Mouse (Mus musculus) hindbrain, postnatal 0 days (tissue): Measurements from ENCODE around the gene Ero1lb. TPM values are rescaled to one million over a fixed set of nuclear protein-coding genes. Genes with fewer than 3 reads are reported as not detected.
"Not testable (repeated sequence)": the region's sequence is repeated elsewhere in the genome, so short reads cannot be mapped to it uniquely, and the experiment has no call there.

ENCODE experiments used
- ATAC-seq: fragments of 200-750 bp; cut with Nextera tagmentation; 2 replicates; pipeline ENCODE4 v1.8.0; 2017; ENCODE audit warnings: mild to moderate bottlenecking, moderate TSS enrichment, moderate library complexity
- DNase-seq: peaks from one replicate; pipeline ENCODE4 v3.0.0-alpha.2; 2015; ENCODE audit warnings: low spot score
- H3K27ac ChIP-seq: fragments of 300-500 bp; sonication (generic); 2 replicates; pipeline ENCODE4 v1.5.1; 2014; ENCODE audit warnings: mild to moderate bottlenecking
- H3K27me3 ChIP-seq: fragments of 300-500 bp; sonication (generic); 2 replicates; pipeline ENCODE4 v1.6.1; 2014; ENCODE audit warnings: low read length, mixed read lengths; ENCODE audit not compliant: insufficient read depth
- H3K36me3 ChIP-seq: fragments of 300-500 bp; sonication (generic); 2 replicates; pipeline ENCODE4 v1.6.1; 2014; ENCODE audit warnings: low read length, mixed read lengths; ENCODE audit not compliant: insufficient read depth
- H3K4me1 ChIP-seq: fragments of 300-500 bp; sonication (generic); 2 replicates; pipeline ENCODE4 v1.6.1; 2014; ENCODE audit warnings: antibody characterized with exemption, low read length, mixed read lengths; ENCODE audit not compliant: insufficient read depth
- H3K4me2 ChIP-seq: fragments of 300-500 bp; sonication (generic); 2 replicates; pipeline ENCODE4 v1.6.1; 2014; ENCODE audit warnings: low read depth, mild to moderate bottlenecking, low read length, moderate library complexity, mixed read lengths
- H3K4me3 ChIP-seq: fragments of 300-500 bp; sonication (generic); 2 replicates; pipeline ENCODE4 v1.5.1; 2014; ENCODE audit warnings: low read length
- H3K9ac ChIP-seq: fragments of 300-500 bp; sonication (generic); replicated peaks from 2 replicates; pipeline ENCODE4 v1.6.1; 2014; ENCODE audit warnings: mild to moderate bottlenecking, low read length, moderate library complexity, mixed read lengths
- H3K9me3 ChIP-seq: fragments of 300-500 bp; sonication (generic); 2 replicates; pipeline ENCODE4 v1.6.1; 2016; ENCODE audit warnings: low read length, mixed read lengths
- WGBS: fragments of 180-500 bp; shearing (Covaris S2); extraction: QIAGEN DNeasy Blood & Tissue Kit; methylation state at CpG from one replicate; pipeline ENCODE4 v1.1.7; 2014; 5-methylcytosine and 5-hydroxymethylcytosine counted together
- polyA plus RNA-seq: library from polyadenylated mRNA; unstranded; fragments of >200 nt; fragmentation: Nextera tagmentation; extraction: Ambion mirVana; gene quantifications from 2 replicates; pipeline ENCODE4 v1.2.1, GENCODE M21; 2015
- total RNA-seq: library from RNA; depleted of rRNA; stranded (reverse); fragments of >200 nt; gene quantifications from 2 replicates; pipeline ENCODE4 v1.2.3, GENCODE M21; 2014

Gene Ero1lb
- total and polyA plus RNA-seq, 2 experiments from 2014 or later: 10.7 to 12.2 TPM

GRCm38 (mm10) chr13:12615014-12615413, 49.3 kb downstream of the Ero1lb start:
- not testable (repeated sequence) for H3K4me3 ChIP-seq, ATAC-seq, H3K27me3 ChIP-seq, H3K36me3 ChIP-seq, H3K4me2 ChIP-seq, H3K9me3 ChIP-seq, H3K4me1 ChIP-seq, DNase-seq, H3K9ac ChIP-seq, H3K27ac ChIP-seq
- WGBS: 91% methylated on average over 10 of the region's 10 CpGs

GRCm38 (mm10) chr13:12616489-12616888, 50.8 kb downstream of the Ero1lb start:
- WGBS: 93% methylated on average over 3 of the region's 3 CpGs
- not testable (repeated sequence) for H3K27ac ChIP-seq, ATAC-seq, H3K9ac ChIP-seq, H3K4me2 ChIP-seq, H3K36me3 ChIP-seq, H3K4me3 ChIP-seq, H3K4me1 ChIP-seq, H3K27me3 ChIP-seq, H3K9me3 ChIP-seq, DNase-seq

GRCm38 (mm10) chr13:12619808-12620207, 54.1 kb downstream of the Ero1lb start:
- not testable (repeated sequence) for ATAC-seq, H3K27me3 ChIP-seq, H3K27ac ChIP-seq, DNase-seq, H3K4me3 ChIP-seq, H3K36me3 ChIP-seq, H3K4me2 ChIP-seq, H3K9me3 ChIP-seq, H3K4me1 ChIP-seq, H3K9ac ChIP-seq
- 97% methylated on average over 8 of the region's 8 CpGs for WGBS

DNA sequence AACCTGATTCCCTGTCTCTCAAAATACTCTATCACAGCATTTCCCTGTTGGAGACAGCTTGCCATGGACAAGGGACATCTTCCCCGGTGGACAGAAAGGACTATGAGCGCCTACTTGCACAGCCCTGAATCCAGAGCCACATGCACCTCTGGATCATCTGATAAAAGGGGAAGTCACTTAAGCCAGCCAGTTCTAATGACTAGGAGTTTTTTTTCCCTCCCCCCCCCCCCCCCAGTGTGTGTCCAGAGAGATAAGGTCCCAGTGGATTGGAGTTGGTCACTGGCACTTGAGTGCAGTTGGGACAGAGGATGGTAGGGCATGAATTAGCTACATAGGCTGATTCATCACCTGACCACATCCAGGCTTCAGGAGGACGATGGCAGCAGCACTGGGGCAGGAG, 60.4 kb downstream of the Ero1lb start:
- not testable (repeated sequence) for ATAC-seq

GRCm38 (mm10) chr13:12627746-12628145, 62.1 kb downstream of the Ero1lb start:
- not testable (repeated sequence) for H3K9me3 ChIP-seq, H3K4me3 ChIP-seq, H3K27me3 ChIP-seq, H3K36me3 ChIP-seq, H3K4me1 ChIP-seq, H3K4me2 ChIP-seq, DNase-seq, ATAC-seq, H3K9ac ChIP-seq, H3K27ac ChIP-seq
- WGBS: 97% methylated on average over 8 of the region's 8 CpGs

More for the DNA sequence above, 60.4 kb downstream of the Ero1lb start:
- H3K4me3 ChIP-seq, H3K36me3 ChIP-seq, H3K9ac ChIP-seq, DNase-seq, H3K9me3 ChIP-seq, H3K4me2 ChIP-seq, H3K27me3 ChIP-seq, H3K4me1 ChIP-seq, H3K27ac ChIP-seq: not testable (repeated sequence)
- WGBS: 91% methylated on average over 3 of the region's 3 CpGs

DNA sequence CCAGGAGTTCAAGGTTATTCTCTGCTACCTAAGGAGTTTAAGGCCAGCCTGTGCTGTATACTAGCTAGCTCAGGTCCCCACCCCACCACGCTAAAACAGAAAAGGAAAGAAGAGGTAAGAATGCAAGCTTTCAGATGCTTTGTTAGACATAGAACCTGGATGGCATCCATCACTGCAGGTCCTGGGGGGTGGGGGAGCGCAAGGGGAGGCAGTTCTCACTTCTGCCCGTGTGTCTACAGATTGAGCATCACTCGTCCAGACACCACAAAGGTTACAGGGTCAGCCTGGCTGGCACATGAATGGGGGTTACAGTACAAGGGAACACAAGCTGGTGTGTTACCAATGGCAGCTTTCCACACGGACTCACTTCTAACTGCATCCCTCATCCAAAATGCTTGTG, 62.5 kb downstream of the Ero1lb start:
- not testable (repeated sequence) for H3K4me2 ChIP-seq, H3K36me3 ChIP-seq, DNase-seq, H3K9me3 ChIP-seq, H3K27me3 ChIP-seq, H3K9ac ChIP-seq, H3K4me1 ChIP-seq, H3K27ac ChIP-seq, ATAC-seq, H3K4me3 ChIP-seq
- 83% methylated on average over 5 of the region's 5 CpGs for WGBS

GRCm38 (mm10) chr13:12630252-12630651, 64.6 kb downstream of the Ero1lb start:
- H3K4me2 ChIP-seq, H3K27me3 ChIP-seq, H3K4me3 ChIP-seq, H3K36me3 ChIP-seq, H3K27ac ChIP-seq, H3K4me1 ChIP-seq, DNase-seq, H3K9ac ChIP-seq, ATAC-seq, H3K9me3 ChIP-seq: not testable (repeated sequence)
- WGBS: 93% methylated on average over 5 of the region's 5 CpGs

DNA sequence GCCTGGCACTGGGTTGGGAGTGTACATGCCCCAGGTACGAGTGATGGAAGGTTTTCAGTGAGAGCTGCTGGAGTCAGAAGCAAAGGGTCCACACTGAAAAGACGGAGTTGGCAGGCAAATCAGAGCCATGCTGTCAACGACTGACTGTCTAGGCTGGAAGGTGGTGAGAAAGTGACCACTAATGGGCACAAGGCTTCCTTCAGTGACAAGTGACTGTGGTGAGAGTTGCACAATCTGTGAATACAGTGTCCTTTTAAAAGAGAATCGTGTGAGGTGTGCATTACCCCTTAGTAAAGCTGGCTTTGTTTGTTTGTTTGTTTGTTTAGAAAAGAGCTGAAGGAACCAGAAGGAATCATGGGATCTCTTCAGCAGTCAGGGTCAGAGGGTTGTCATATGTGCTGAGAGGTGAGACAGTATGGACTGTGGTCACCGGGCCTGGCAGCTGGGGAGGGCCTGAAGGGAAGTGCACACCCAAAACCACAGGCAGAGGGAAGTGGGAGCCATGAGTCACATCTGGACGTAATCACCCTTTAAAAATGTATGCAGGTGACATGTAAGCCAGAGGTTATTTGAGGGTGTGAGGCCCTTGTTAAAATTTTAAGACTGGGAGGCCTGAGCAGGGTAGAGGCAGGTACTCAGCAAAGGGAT, 69.4 kb downstream of the Ero1lb start:
- DNase-seq, H3K4me1 ChIP-seq, H3K36me3 ChIP-seq, H3K9me3 ChIP-seq, H3K4me3 ChIP-seq, ATAC-seq, H3K27ac ChIP-seq, H3K9ac ChIP-seq, H3K4me2 ChIP-seq, H3K27me3 ChIP-seq: not testable (repeated sequence)
- WGBS: 100% methylated on average over 1 of the region's 6 CpGs

GRCm38 (mm10) chr13:12642795-12643194, 77.1 kb downstream of the Ero1lb start:
- H3K27ac ChIP-seq, H3K4me3 ChIP-seq, DNase-seq, H3K9ac ChIP-seq, H3K4me2 ChIP-seq, H3K9me3 ChIP-seq, ATAC-seq, H3K36me3 ChIP-seq, H3K4me1 ChIP-seq, H3K27me3 ChIP-seq: not testable (repeated sequence)
- 77% methylated on average over 3 of the region's 4 CpGs for WGBS

- not testable (repeated sequence) for H3K4me3 ChIP-seq, H3K4me2 ChIP-seq, H3K27ac ChIP-seq, H3K36me3 ChIP-seq, H3K9ac ChIP-seq, ATAC-seq, H3K27me3 ChIP-seq, H3K9me3 ChIP-seq, H3K4me1 ChIP-seq, DNase-seq
- WGBS: 81% methylated on average over 5 of the region's 5 CpGs
Observed at GRCm38 (mm10) chr13:12646676-12647075, 81.0 kb downstream of the Ero1lb start.
